Mouse (Mus musculus) lung, embryonic 15.5 days (tissue): ENCODE measurements around the gene Snrpf. TPM values are rescaled to one million over a fixed set of nuclear protein-coding genes. Genes with fewer than 3 reads are reported as not detected.
"Not testable (repeated sequence)": the region's sequence is repeated elsewhere in the genome, so short reads cannot be mapped to it uniquely, and the experiment has no call there.

ENCODE experiments used
- ATAC-seq: fragments of 200-750 bp; cut with Nextera tagmentation; 2 replicates; pipeline ENCODE4 v1.8.0; 2017; ENCODE audit warnings: moderate number of reproducible peaks, borderline replicate concordance; ENCODE audit not compliant: low FRiP score, low TSS enrichment; ENCODE audit errors: extremely low read depth
- H3K27ac ChIP-seq: fragments of 300-500 bp; sonication (generic); 2 replicates; pipeline ENCODE4 v1.5.1; 2015; ENCODE audit warnings: moderate library complexity, mild to moderate bottlenecking, inconsistent platforms
- H3K27me3 ChIP-seq: fragments of 300-500 bp; sonication (generic); 2 replicates; pipeline ENCODE4 v1.6.1; 2015; ENCODE audit warnings: inconsistent platforms
- H3K36me3 ChIP-seq: fragments of 300-500 bp; sonication (generic); 2 replicates; pipeline ENCODE4 v1.6.1; 2015; ENCODE audit warnings: inconsistent platforms
- H3K4me1 ChIP-seq: fragments of 300-500 bp; sonication (generic); 2 replicates; pipeline ENCODE4 v1.6.1; 2015; ENCODE audit warnings: inconsistent platforms
- H3K4me2 ChIP-seq: fragments of 300-500 bp; sonication (generic); 2 replicates; pipeline ENCODE4 v1.6.1; 2015; ENCODE audit warnings: inconsistent platforms, mild to moderate bottlenecking, moderate library complexity
- H3K4me3 ChIP-seq: fragments of 300-500 bp; sonication (generic); 2 replicates; pipeline ENCODE4 v1.5.1; 2015; ENCODE audit warnings: mild to moderate bottlenecking, inconsistent platforms
- H3K9ac ChIP-seq: fragments of 300-500 bp; sonication (generic); 2 replicates; pipeline ENCODE4 v1.6.1; 2015; ENCODE audit warnings: inconsistent platforms
- H3K9me3 ChIP-seq: fragments of 300-500 bp; sonication (generic); 2 replicates; pipeline ENCODE4 v1.6.1; 2016; ENCODE audit warnings: inconsistent platforms
- WGBS: fragments of 180-500 bp; shearing (Covaris S2); methylation state at CpG from one replicate; pipeline ENCODE4 v1.1.7; 2015; 5-methylcytosine and 5-hydroxymethylcytosine counted together
- polyA plus RNA-seq: library from polyadenylated mRNA; unstranded; fragments of >200 nt; fragmentation: Nextera tagmentation; extraction: Ambion mirVana; gene quantifications from 2 replicates; pipeline ENCODE4 v1.2.1, GENCODE M21; 2015

The Snrpf gene
- polyA plus RNA-seq, 1 experiment from 2014 or later = 110 TPM

GRCm38 (mm10) chr10:93574966-93575365 lies 14.5 kb downstream of the Snrpf start:
- Histone ChIP-seq H3K9me3 (no peaks in the 10 kb centered on the region), H3K27me3 (no peaks in the 10 kb centered on the region), H3K27ac (no peak overlapping the region), H3K4me2 (no peak overlapping the region), H3K36me3 (no peaks in the 10 kb centered on the region), H3K4me1 (no peaks in the 10 kb centered on the region), H3K9ac (no peak overlapping the region), H3K4me3 (no peak overlapping the region)
- ATAC-seq = no peak
- WGBS = 48% methylated on average over 4 of the region's 4 CpGs

DNA sequence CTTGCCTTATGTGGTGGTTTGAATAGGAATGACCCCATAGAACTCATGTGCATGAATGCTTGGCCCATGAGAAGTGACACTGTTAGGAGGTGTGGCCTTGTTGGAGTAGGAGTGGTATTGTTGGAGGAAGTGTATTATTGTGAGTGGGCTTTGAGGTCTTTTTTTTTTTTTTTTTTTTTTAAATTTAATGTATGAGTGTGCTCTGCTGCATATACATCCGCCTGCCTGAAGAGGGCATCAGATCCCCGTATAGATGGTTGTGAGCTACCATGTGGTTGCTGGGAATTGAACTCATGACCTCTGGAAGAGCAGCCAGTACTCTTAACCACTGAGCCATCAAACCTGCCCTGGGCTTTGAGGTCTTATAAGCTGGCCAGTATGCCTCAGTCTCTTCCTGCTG lies 17.3 kb downstream of the Snrpf start:
- 52% methylated on average over 2 of the region's 2 CpGs for WGBS
- ATAC-seq = no peak
- H3K9ac ChIP-seq = no peak overlapping the region

DNA sequence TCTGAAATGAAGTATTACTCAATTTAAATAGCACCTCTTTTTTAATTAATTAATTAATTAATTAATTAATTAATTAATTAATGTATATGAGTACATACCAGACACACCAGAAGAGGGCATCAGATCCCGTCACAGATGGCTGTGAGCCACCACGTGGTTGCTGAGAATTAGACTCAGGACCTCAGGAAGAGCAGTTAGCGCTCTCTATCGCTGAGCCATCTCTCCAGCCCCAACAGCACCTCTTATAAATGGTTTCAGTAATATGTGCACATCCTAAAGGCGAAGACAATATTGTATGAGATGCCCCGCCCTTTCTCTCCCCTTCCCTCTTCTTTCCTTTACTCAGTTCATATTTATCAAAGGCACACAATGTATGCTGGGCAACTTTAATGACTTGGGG lies 20.8 kb downstream of the Snrpf start:
- no peak overlapping the region for H3K4me2 ChIP-seq
- no peak overlapping the region for H3K9ac ChIP-seq
- no peaks in the 10 kb centered on the region for H3K36me3 ChIP-seq
- no peaks in the 10 kb centered on the region for H3K9me3 ChIP-seq
- no peaks in the 10 kb centered on the region for H3K27me3 ChIP-seq
- no peak overlapping the region for H3K27ac ChIP-seq
- H3K4me1 ChIP-seq = no peaks in the 10 kb centered on the region
- WGBS = 82% methylated on average over 6 of the region's 6 CpGs
- no peak overlapping the region for H3K4me3 ChIP-seq
- ATAC-seq = no peak

More for the DNA sequence above, 17.3 kb downstream of the Snrpf start:
- H3K36me3 ChIP-seq = no peaks in the 10 kb centered on the region
- no peak overlapping the region for H3K4me3 ChIP-seq
- no peaks in the 10 kb centered on the region for H3K27me3 ChIP-seq
- H3K9me3 ChIP-seq = no peaks in the 10 kb centered on the region
- H3K27ac ChIP-seq = no peak overlapping the region
- H3K4me2 ChIP-seq = no peak overlapping the region
- H3K4me1 ChIP-seq = no peaks in the 10 kb centered on the region

GRCm38 (mm10) chr10:93567841-93568566 lies 21.5 kb downstream of the Snrpf start:
- Histone ChIP-seq H3K4me3 (no peak overlapping the region), H3K27ac (no peak overlapping the region), H3K9ac (no peak overlapping the region), H3K4me1 (no peaks in the 10 kb centered on the region), H3K9me3 (no peaks in the 10 kb centered on the region), H3K36me3 (no peaks in the 10 kb centered on the region), H3K4me2 (no peak overlapping the region), H3K27me3 (no peaks in the 10 kb centered on the region)
- no peak for ATAC-seq
- 80% methylated on average over 11 of the region's 11 CpGs for WGBS

GRCm38 (mm10) chr10:93567066-93567465 lies 22.4 kb downstream of the Snrpf start:
- H3K27me3 ChIP-seq = no peaks in the 10 kb centered on the region
- WGBS = 69% methylated on average over 10 of the region's 10 CpGs
- H3K4me1 ChIP-seq = no peaks in the 10 kb centered on the region
- H3K27ac ChIP-seq = no peak overlapping the region
- H3K9ac ChIP-seq = no peak overlapping the region
- no peak overlapping the region for H3K4me3 ChIP-seq
- no peaks in the 10 kb centered on the region for H3K36me3 ChIP-seq
- H3K9me3 ChIP-seq = no peaks in the 10 kb centered on the region
- H3K4me2 ChIP-seq = no peak overlapping the region
- ATAC-seq = no peak

DNA sequence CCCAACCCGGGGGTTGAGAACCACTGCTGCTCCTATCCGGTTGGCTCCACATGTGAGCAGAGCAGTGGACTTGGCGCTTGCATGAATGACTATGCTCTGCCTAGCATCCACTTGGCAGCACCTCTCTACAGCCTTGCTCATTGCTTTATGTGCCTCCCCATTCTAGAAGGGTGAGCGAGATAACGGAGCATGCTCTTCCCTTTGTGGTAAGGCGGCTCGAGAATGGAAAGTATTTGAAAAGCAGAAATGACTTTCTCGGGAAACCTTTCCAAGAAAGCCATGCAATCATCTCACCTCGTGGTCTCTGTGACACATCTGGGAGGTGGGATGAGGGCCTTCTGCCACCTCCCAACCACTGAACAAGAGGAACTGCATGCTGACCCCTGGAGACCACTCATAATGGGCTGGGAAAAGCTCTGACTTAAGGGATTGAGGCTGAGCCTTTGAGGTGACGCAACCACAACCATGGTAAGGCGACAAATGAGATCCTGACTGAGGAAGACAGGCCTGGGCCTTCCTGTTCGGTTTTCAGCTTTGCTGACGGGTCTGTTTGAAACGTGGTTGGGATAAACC lies 24.9 kb downstream of the Snrpf start:
- H3K9ac ChIP-seq = no peak overlapping the region
- no peak overlapping the region for H3K4me2 ChIP-seq
- no peaks in the 10 kb centered on the region for H3K36me3 ChIP-seq
- H3K4me1 ChIP-seq = no peaks in the 10 kb centered on the region
- no peaks in the 10 kb centered on the region for H3K9me3 ChIP-seq
- WGBS = 78% methylated on average over 14 of the region's 14 CpGs
- no peaks in the 10 kb centered on the region for H3K27me3 ChIP-seq
- no peak overlapping the region for H3K4me3 ChIP-seq
- no peak for ATAC-seq
- H3K27ac ChIP-seq = no peak overlapping the region

- 52% methylated on average over 9 of the region's 9 CpGs for WGBS
- no peaks in the 10 kb centered on the region for H3K9me3 ChIP-seq
- H3K4me1 ChIP-seq = no peaks in the 10 kb centered on the region
- H3K4me3 ChIP-seq = no peak overlapping the region
- no peak overlapping the region for H3K27ac ChIP-seq
- ATAC-seq = peak; percentile 31; the same call in 1 of the 2 replicates
- H3K27me3 ChIP-seq = no peaks in the 10 kb centered on the region
- H3K4me2 ChIP-seq = no peak overlapping the region
- H3K9ac ChIP-seq = no peak overlapping the region
- H3K36me3 ChIP-seq = no peaks in the 10 kb centered on the region
Observed at GRCm38 (mm10) chr10:93559786-93560185, 29.7 kb downstream of the Snrpf start.

- ATAC-seq, H3K4me1 ChIP-seq, H3K36me3 ChIP-seq, H3K27me3 ChIP-seq, H3K9ac ChIP-seq, H3K9me3 ChIP-seq, H3K4me2 ChIP-seq, H3K4me3 ChIP-seq, H3K27ac ChIP-seq: not testable (repeated sequence)
- 65% methylated on average over 2 of the region's 2 CpGs for WGBS
Observed at GRCm38 (mm10) chr10:93557971-93558370, 31.5 kb downstream of the Snrpf start.

DNA sequence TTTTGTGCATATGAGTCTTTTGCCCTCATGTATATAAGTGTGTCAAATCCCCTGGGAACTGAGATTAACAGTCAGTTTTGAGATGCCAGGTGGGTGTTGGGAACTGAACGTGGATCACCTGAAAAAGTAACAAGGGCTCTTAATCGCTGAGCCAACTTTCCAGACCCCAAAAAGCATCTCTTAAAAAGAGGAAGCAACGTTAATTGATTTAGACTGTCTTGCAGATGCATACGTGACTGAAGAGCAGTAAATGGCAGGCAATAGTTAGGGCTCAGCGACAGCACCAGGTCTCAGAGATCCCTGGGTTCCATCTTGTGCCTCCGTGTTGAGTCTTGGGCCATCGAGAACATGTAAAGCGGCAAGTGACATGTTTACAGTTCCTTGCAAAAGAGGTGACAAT lies 36.9 kb downstream of the Snrpf start:
- Histone ChIP-seq H3K4me2 (no peak overlapping the region), H3K27me3 (no peaks in the 10 kb centered on the region), H3K27ac (no peak overlapping the region), H3K4me1 (no peaks in the 10 kb centered on the region), H3K9ac (no peak overlapping the region), H3K9me3 (no peaks in the 10 kb centered on the region), H3K4me3 (no peak overlapping the region), H3K36me3 (no peaks in the 10 kb centered on the region)
- no peak for ATAC-seq
- WGBS = 71% methylated on average over 8 of the region's 8 CpGs

- H3K4me2 ChIP-seq = no peak overlapping the region
- H3K9me3 ChIP-seq = no peaks in the 10 kb centered on the region
- no peaks in the 10 kb centered on the region for H3K36me3 ChIP-seq
- H3K4me1 ChIP-seq = no peaks in the 10 kb centered on the region
- H3K27me3 ChIP-seq = no peaks in the 10 kb centered on the region
- no peak overlapping the region for H3K9ac ChIP-seq
- no peak overlapping the region for H3K27ac ChIP-seq
- H3K4me3 ChIP-seq = no peak overlapping the region
- 51% methylated on average over 10 of the region's 10 CpGs for WGBS
- no peak for ATAC-seq
Observed at GRCm38 (mm10) chr10:93549821-93550220, 39.7 kb downstream of the Snrpf start.

DNA sequence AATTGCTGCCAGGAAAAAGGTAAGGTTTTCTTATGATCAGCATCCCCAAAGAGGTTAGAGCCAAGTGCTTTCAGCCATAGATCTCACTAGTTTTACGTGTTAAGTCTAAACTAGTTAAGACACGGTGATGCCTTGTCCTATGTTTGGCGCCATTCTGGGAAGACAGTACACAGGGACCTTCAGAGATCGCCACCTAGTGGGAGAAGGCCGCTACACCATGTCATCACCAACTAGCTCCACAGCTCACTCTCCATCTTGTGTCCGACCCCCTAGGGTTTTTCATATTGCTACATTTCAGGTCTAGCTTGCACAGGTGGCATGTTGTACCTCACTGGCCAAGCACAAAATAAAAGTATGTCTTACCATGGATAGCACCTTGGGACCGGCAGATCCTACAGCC lies 40.5 kb downstream of the Snrpf start:
- 10% methylated on average over 7 of the region's 7 CpGs for WGBS
- no peaks in the 10 kb centered on the region for H3K27me3 ChIP-seq
- H3K4me1 ChIP-seq = no peaks in the 10 kb centered on the region
- no peak overlapping the region for H3K4me2 ChIP-seq
- H3K36me3 ChIP-seq = no peaks in the 10 kb centered on the region
- H3K4me3 ChIP-seq = no peak overlapping the region
- H3K9me3 ChIP-seq = no peaks in the 10 kb centered on the region
- no peak for ATAC-seq
- H3K27ac ChIP-seq = no peak overlapping the region
- no peak overlapping the region for H3K9ac ChIP-seq

- Histone ChIP-seq H3K4me1 (no peaks in the 10 kb centered on the region), H3K9me3 (no peaks in the 10 kb centered on the region), H3K4me3 (no peak overlapping the region), H3K4me2 (no peak overlapping the region), H3K9ac (no peak overlapping the region), H3K27me3 (no peaks in the 10 kb centered on the region), H3K27ac (no peak overlapping the region), H3K36me3 (no peaks in the 10 kb centered on the region)
- ATAC-seq = no peak
- 95% methylated on average over 4 of the region's 4 CpGs for WGBS
Observed at GRCm38 (mm10) chr10:93547741-93548270, 41.7 kb downstream of the Snrpf start.
